Mouse (Mus musculus) skeletal muscle tissue, postnatal 0 days (tissue): ENCODE measurements around the gene Gm5072. TPM values are rescaled to one million over a fixed set of nuclear protein-coding genes. Genes with fewer than 3 reads are reported as not detected.

Source experiments
- polyA plus RNA-seq: library from polyadenylated mRNA; unstranded; fragments of >200 nt; fragmentation: Nextera tagmentation; extraction: Ambion mirVana; gene quantifications from 2 replicates; pipeline ENCODE4 v1.2.1, GENCODE M21; 2015

The Gm5072 gene
- not detected in 2 replicates for polyA plus RNA-seq

DNA sequence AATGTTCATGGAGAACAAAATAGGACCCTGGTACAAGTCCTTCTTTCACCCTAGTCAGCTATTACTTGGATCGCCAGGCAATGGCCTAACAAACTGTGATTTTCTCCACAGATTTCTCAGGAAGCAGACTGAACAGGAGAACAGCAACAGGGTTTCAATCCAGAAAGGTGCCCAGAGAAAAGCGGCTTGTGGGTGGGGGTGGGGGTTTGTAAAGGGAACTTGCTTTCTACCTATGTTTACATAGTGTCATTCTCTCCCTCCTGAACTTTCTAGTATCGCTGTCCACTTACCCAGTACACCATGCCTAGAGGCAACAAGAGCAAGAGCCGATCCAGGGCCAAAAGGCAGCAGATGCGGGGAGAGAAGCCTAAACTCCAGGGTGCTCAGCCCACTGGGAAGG, at the start of gene Gm5072:
Gene Gm5072, plus strand, starts transcription at position 301 of the 400 bp plus-strand sequence.

Other genes with a start within 250 kb of the Gm5072 start
- gene Mageb2, start 60.8 kb upstream of the Gm5072 start, polyA plus RNA-seq, result not detected in 2 replicates
- gene Gm8914, start 87.6 kb downstream of the Gm5072 start, polyA plus RNA-seq, result not detected in 2 replicates
- gene 1700084M14Rik, start 183.4 kb downstream of the Gm5072 start, polyA plus RNA-seq, result not detected in 2 replicates
- gene Gm14781, start 239.7 kb downstream of the Gm5072 start, polyA plus RNA-seq, result not detected in 2 replicates